Mouse (Mus musculus) kidney, postnatal 14 days (tissue): ENCODE measurements at regions not wholly inside any gene's neighbourhood (a gene's known extent, or its start where the extent isn't known, plus 50 kb on each side); places are given as distances from the start of the nearest gene placed in this dataset.

Experiments used
- DNase-seq: peaks from one replicate; pipeline ENCODE4 v3.0.0; 2022; ENCODE audit warnings: mixed read lengths

GRCm38 (mm10) chr14:71359581-71359980 is 759.9 kb upstream of the Fam160b2 start:
- no peak for DNase-seq

GRCm38 (mm10) chr14:71338219-71338618 is 738.6 kb upstream of the Fam160b2 start:
- no peak for DNase-seq

- DNase-seq, result no peak
Measured at GRCm38 (mm10) chr14:71336906-71337305, 737.3 kb upstream of the Fam160b2 start.

DNA sequence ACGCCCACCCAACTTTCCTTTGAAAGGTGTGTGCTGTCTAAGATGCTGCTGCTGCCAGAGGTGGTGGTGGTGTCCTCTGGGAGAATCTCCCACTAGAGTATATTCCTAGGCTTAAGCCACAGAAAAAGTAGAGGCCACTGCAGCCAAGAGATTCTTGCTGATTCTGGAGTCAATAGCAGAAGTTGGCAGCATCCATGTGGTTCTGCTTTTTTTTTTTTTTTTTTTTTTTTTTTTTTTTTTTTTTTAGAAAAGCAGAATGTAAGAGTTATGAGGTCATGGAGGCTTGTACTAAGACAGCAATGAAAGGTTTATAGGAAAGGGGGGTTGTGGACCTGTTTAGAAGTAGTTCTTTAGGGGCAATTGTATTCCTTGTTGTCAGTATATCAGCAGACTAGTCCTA is 734.4 kb upstream of the Fam160b2 start:
- DNase-seq, result no peak

- no peak for DNase-seq
Measured at GRCm38 (mm10) chr14:71329862-71330630, 730.4 kb upstream of the Fam160b2 start.

DNA sequence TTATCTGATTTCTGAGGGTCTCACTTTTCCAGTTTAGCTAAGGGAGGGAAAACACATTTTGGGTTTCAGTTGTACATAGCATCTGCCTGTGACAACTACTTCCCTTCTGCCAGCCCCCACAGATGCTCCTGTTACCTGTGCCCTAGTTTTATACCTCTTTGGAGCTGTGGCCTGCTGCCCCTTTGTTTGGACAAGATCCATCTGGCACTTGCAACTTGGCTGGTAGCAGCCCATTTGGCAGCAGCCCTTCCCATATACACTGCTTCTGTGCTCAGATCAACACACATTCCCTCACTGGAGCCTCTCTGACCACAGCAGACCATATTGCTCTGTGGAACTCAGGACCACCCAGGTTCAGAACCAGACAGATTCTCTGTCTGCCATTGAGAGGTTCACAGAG is 728.0 kb upstream of the Fam160b2 start:
- DNase-seq, result no peak

DNA sequence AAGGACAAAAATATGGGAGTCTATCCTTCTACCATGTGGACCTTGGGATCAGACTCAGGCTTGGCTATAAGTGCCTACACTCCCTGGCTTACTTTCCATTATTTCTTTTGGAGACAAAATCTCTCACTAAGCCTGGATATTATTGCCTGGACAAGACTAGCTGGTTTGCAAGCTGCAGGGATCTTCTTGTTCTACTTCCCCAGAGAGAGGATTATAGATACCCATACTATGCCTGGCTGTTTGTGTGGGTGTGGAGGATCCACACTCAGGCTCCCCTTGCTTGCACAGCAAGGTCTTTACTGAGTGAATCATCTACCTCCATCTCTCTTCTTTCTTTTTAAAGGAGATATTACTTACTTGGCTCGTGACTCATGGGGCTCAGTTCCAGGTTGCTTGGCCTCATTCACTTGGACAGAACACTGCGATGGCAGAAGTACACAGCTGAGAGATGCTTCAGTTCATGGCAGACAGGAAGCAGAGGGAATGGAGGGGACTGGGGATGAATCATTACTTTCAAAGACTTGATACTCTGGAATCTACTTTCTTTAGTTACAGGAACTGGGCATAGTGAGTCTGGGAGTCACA is 727.0 kb upstream of the Fam160b2 start:
- DNase-seq, result no peak

DNA sequence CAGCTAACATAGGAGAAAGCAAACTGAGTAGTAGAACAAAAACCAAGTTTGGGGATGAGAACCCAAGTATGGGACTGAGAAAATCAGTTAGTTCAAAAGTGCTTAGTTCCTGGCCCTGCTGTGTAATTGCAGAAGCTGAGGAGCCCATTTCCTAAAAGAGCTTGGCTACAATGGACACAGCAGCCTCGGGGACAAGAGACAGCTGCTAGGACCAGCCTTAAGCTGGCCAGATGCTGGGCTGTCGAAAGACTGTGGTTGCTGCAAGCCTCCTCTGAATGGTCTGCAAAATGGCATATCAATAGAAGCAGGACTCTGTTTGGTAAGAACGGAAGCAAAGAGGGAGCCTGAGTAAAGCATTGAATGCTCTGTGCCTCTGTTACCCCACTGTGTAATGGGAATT is 715.6 kb upstream of the Fam160b2 start:
- no peak for DNase-seq

DNA sequence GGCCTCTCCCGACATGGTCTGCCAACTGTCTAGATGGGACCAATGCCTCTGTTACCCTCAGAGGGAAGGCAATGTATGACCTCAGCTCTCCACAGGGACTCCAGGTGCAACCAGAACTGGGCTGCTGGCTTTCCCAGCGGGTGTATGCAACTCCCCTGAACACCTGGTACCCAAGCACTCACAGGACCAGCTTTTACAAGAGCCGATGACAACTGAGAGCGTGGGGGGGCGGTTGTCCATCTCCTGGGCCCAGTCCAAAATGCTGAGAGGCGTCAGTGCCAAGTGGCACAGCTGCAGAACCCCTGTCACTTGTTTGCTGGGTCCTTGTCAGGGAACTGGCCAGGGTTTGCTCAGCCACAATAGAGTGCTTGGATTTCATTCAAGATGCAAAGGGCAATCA is 700.1 kb upstream of the Fam160b2 start:
- DNase-seq, result no peak

DNA sequence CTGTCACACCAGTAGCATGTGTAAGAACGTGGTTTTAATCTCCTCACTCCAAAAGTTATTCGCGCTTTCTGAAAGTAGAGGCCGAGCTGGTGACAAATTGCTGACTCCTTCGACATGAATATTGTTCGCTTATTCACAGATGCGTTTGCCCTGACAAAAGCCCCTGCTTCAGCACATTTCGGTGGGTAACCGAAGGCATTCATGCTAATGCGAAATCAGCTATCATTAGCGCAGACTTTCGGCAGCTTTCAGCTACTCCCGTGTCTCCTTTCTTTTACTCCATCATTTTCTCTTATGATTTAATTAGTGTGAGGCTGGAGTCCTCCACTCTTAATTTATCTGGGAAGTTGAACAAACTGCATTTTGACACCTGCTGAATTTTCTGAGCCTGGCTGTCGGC is 681.9 kb upstream of the Fam160b2 start:
- DNase-seq, result no peak

DNA sequence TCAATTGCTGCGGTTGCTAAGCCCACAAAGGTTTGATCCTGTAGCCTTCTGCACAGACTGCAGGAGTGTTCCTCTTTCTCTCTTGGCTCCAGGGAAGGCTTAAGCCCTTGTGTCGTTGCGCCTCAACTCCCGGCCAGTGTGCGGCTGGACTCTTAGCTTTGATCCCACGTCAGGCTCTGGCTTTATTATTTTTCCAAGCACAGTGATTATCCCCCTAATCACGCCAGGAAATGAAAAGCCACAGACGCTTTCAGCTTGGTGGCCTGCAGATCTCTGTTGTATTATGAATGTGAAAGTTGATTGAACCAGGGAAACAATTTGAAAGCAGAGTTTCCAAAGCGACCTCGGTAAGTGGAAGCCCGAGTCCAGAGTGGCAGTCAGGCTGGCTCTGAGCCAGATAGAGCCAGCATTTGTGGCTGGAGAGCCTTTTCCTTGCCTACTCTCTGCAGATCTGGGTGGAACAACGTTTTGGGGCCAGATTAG is 676.7 kb upstream of the Fam160b2 start:
- DNase-seq, result peak; percentile 18

DNA sequence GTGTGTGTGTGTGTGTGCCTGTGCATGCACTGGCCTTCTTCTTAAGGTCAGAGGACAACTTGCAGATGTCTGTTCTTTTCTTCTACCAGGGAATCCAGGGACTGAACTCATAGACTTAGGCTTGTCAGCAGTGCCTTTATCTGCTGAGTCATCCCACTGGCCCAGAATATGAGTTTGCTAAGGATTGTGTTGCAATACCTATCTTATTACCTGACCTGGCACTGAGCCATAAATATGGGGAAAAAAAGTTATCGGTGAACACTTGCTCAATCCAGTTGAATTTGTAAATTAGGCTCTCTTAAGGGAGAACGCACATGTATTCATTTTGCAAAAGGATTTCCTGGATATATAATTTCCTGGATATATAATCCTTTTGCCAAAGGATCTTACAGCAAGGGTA is 672.8 kb upstream of the Fam160b2 start:
- DNase-seq, result no peak

- no peak for DNase-seq
Measured at GRCm38 (mm10) chr14:71257650-71258049, 658.0 kb upstream of the Fam160b2 start.

- no peak for DNase-seq
Measured at GRCm38 (mm10) chr14:71254207-71254606, 654.6 kb upstream of the Fam160b2 start.

DNA sequence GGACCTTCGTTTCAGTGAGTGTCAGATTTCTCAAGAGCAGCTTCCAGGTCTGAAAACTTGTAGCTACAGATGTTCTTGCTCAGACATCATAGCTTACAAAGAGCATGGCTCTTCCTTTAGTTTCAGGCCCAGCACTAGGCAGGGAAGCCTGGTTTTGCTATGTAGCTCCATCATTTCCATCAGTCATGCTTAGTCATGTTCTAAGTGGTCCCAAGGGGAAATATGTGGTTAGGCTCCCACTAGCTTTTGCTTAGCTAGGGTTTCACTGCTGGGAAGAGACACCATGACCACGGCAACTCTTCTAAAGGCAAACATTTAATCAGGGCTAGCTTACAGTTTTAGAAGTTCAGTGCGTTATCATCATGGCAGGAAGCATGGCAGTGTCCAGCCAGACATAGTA is 652.5 kb upstream of the Fam160b2 start:
- DNase-seq, result no peak

GRCm38 (mm10) chr14:71251116-71251515 is 651.5 kb upstream of the Fam160b2 start:
- DNase-seq, result no peak

DNA sequence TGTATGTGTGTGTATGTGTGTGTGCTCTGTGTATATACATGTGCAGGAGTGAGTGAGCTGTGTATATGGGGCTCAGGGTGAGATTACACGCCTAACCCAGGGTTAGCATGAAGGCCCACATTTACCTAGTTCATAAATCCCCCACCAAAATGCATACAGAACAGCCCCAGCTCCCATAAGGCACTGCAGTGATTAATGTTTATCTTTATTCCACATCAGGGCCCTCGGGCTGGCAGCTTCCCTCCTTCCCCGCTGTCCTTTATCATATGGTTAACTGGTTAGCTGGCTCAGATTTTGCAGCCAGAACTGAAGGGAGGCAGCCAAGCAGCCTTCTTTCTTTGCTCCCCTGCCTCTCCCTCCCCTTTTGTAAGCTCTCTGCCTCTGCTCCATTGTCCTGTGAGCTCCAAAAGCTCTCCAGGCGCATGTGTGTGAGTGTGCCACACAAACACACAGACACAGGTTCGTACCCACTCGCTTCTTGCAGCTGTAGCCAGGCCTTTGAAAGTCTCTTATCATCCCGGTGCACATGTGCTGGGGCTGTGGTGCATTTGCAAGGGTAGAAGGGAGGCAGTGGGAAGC is 649.8 kb upstream of the Fam160b2 start:
- no peak for DNase-seq

DNA sequence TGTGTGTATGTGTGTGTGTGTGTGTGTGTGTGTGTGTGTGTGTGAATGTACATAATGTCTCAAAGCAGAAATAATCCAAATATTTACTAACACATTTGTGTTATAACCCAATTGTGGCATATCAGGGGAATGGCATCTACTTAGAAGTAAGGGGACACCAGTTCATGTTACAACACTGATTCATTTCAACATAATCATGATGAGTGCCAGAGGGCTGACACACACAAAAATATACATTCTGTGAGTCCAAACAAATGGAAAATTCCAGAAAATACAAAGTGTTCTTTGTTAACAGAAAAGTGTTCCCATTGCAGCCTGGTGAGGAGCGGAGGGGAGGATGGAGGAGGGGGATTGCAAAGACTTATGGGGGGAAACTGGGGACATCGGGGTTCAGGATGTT is 648.9 kb upstream of the Fam160b2 start:
- no peak for DNase-seq

GRCm38 (mm10) chr14:71241655-71242390 is 642.2 kb upstream of the Fam160b2 start:
- no peak for DNase-seq

DNA sequence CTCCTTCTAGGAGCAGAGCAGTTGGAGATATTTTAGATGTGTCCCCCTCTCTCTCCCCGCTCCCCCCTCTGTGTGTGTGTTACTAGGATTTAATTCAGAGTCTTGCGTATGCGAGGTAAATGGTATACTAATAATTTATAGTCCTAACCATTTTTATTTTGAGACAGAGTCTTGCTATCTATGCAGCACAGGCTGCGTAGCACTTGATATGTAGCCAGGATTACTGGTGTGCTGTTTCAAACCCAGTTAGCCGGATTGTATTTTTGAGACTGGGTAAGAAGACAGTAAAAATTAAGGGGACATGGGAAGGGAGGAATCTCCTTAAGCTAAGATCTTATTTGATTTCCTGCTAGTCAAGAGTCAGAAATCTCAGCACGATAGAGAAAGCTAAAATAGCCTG is 636.6 kb upstream of the Fam160b2 start:
- no peak for DNase-seq

GRCm38 (mm10) chr14:71234900-71235299 is 635.3 kb upstream of the Fam160b2 start:
- DNase-seq, result no peak

- DNase-seq, result no peak
Measured at GRCm38 (mm10) chr14:71234276-71234675, 634.6 kb upstream of the Fam160b2 start.

DNA sequence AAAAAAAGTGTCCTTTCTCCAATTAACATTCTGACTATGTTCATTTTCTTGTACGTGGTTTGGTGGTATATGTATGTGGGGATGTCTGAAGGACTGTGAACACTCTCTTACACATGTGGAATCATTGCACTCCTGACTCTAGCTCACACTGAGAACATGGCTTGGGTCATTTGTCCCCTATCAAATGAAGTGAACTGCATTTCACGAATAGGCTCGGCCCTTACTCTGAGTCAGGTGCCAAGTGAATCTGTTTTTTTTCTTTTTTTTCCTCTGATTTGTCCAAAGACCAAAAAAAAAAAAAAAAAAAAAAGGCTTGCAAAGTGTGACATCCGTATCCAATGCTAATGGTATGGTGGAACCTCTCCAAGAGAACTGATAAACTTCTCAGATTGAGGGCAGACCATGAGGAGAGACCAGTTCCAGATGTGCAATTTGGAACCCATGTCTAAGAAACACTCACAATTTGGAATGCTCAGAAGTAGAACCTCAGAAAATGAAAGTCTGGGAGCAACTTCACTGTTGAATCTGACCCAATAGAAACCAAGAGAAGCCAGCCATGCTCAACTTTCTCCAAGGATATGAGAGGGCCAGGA is 631.7 kb upstream of the Fam160b2 start:
- DNase-seq, result no peak
